Mouse (Mus musculus): ENCODE measurements around the gene Ncoa3. TPM values are rescaled to one million over a fixed set of nuclear protein-coding genes. Genes with fewer than 3 reads are reported as not detected.
A peak's percentile ranks its signal among the peaks of the same experiment; 100 is the strongest.
"Not testable (repeated sequence)": the region's sequence is repeated elsewhere in the genome, so short reads cannot be mapped to it uniquely, and the experiment has no call there.

The Ncoa3 gene
- 9.2 and 13.4 TPM in 2 replicates for total RNA-seq (2015; ENCODE audit: low replicate concordance)
- total RNA-seq (2017; ENCODE audit: low replicate concordance) = 10.4 and 12.7 TPM in 2 replicates

GRCm38 (mm10) chr2:165992270-165993172, at the start of gene Ncoa3:
Gene Ncoa3 (plus strand): TSS chr2:165992636.
- peak; percentile 91 for ATAC-seq (replicated peaks; ENCODE audit: low FRiP score, poor library complexity, severe bottlenecking)

DNA sequence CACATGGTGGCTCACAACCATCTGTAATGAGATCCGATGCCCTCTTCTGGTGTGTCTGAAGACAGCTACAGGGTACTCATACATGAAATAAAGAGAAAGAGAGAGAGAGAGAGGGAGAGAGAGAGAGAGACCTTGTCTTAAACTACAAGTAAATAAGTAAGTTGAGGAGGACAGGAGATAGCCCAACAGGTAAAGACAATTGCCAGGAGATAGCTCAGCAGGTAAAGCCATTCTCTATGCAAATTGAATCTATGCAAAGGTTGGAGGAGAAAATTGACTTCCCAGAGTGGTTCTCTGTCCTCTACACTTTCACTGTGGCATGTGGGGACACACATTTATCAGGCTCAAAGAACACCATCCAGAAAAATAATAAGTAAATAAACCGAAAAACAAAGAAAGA, 49.3 kb upstream of the Ncoa3 start:
- no peak for ATAC-seq (replicated peaks; ENCODE audit: low FRiP score, poor library complexity, severe bottlenecking)

- peak; percentile 96 for ATAC-seq (replicated peaks; ENCODE audit: low FRiP score, poor library complexity, severe bottlenecking)
Observed at GRCm38 (mm10) chr2:165944576-165945351, 47.7 kb upstream of the Ncoa3 start.

GRCm38 (mm10) chr2:165946046-165946564, 46.3 kb upstream of the Ncoa3 start:
- no peak for ATAC-seq (replicated peaks; ENCODE audit: low FRiP score, poor library complexity, severe bottlenecking)

GRCm38 (mm10) chr2:165948007-165948406, 44.4 kb upstream of the Ncoa3 start:
- ATAC-seq (replicated peaks; ENCODE audit: low FRiP score, poor library complexity, severe bottlenecking) = no peak

- ATAC-seq (replicated peaks; ENCODE audit: low FRiP score, poor library complexity, severe bottlenecking) = not testable (repeated sequence)
Observed at GRCm38 (mm10) chr2:165948785-165949184, 43.7 kb upstream of the Ncoa3 start.

- ATAC-seq (replicated peaks; ENCODE audit: low FRiP score, poor library complexity, severe bottlenecking) = no peak
Observed at GRCm38 (mm10) chr2:165949719-165950118, 42.7 kb upstream of the Ncoa3 start.

DNA sequence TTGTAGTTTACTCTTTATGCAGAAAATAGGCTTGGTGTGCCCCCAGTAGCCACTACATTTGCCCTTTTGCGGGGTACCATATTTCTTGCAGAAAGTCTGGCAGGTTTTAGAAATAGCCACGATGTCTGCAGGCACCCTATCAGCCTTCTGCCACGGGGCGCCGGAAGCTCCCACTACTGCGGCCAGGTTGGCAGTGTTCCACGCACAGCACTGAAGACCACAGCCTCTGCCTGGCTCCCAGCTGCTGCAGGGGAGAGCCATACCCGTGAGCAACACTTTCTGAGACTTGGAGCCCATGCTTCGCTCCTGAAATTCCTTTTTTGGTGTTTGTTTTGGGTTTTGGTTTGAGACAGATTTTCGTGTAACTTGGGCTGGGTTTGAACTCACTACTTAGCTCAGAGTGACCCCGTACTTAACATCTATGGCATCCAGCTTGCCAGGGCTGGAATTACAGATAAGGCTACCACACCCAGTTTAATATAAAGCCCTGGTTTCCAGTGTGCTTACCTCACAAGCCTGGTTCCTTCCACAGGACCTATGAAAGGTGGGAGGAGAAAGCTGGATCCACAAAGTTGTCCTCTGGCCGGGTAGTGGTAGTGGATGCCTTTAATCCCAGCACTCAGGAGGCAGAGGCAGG, 40.9 kb upstream of the Ncoa3 start:
- ATAC-seq (replicated peaks; ENCODE audit: low FRiP score, poor library complexity, severe bottlenecking) = peak; percentile 42; the same call in 1 of the 2 replicates

- no peak; the same call in 1 of the 2 replicates for ATAC-seq (replicated peaks; ENCODE audit: low FRiP score, poor library complexity, severe bottlenecking)
Observed at GRCm38 (mm10) chr2:165954872-165955271, 37.6 kb upstream of the Ncoa3 start.

DNA sequence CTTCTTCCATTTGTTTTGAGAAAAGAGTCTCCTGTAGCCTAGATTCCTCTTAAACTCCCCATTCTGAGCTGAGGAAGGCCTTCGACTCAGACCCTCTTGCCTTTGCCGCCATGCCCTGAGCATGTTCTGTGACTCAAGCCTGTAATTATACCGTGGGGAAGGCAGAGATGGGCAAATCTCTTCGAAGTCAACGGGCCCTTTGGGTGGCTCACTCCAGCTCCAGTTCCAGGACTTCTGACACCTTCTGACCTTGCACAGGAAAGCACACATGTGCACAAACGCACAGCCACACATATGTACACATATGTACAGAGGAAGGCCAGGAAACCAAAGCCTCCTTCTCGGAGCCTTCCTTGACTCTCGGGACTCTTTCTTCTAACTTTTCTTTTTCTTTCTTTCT, 37.0 kb upstream of the Ncoa3 start:
- ATAC-seq (replicated peaks; ENCODE audit: low FRiP score, poor library complexity, severe bottlenecking) = no peak

DNA sequence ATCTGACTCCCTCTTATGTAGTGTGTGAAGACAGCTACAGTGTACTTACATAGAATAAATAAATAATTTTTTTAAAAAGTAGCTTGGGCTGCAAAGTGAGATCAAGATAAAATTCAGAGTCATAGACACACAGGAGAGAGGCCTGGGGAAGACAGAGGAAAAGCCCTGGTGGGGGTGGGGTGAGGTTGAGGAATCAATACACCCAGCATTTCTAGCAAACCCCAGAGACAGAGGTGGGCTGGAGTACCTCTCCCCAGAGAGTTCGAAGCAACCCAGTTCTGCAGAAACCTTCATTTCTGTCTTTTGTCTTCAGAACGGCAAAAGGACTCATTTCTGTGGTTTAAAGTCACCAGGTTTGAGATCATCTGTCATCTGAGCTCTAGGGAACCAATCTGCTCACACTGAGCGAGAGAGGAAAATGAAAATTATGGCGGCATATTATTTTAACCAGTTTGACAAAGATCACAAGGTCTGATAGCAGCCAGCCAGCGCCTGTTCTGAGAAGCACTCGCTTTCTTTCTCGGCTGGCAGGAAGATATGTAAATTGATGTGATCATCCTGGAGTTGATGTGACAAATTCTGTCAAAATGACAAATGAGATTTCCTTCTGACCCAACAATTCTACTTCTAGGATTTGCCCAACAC, 36.2 kb upstream of the Ncoa3 start:
- no peak for ATAC-seq (replicated peaks; ENCODE audit: low FRiP score, poor library complexity, severe bottlenecking)

DNA sequence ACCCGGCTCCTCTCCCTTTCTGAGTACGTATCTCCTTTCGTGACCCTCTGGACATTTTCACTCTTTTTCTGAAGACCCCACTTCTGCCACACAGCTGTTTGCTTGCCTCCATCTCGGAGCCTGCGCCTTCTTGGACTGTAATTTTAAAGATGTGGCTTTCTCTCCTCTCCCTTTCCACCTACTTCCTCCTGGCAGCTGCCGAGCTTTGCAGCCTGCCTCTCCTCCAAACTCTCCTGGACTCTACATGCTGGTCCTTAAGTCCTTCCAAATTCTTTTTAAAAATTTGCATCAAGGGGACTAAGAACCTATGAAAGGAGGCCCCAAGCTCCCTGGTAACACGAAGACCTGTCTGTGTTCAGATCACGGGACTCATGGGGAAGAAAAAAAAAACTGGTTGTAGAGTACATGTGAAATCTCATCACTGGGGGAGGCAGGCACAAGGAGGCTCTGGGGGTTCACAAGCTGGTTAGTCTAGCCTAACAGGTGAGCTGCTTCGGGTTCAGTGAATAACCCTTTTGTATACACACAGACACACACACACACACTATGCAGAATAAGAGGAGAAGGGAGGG, 35.1 kb upstream of the Ncoa3 start:
- ATAC-seq (replicated peaks; ENCODE audit: low FRiP score, poor library complexity, severe bottlenecking) = no peak

DNA sequence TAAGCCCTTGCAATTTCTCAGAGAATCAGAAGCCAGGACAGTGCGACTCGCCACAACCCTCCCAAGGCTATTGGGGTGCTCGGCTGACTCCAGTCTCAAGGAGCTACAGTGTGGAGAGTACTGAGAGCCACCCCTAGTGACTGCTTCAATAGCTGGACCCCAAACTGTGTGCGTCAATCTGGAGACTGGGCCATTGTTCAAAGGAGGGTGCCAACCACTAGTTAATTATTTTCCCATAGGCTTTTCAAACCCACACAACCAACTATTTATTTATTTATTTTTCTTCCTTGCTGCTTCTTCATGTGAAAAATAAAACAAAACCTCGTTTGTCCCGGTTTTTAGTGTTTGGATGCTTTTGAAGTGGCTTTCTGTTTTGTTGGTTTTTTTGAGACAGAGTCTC, 33.9 kb upstream of the Ncoa3 start:
- no peak for ATAC-seq (replicated peaks; ENCODE audit: low FRiP score, poor library complexity, severe bottlenecking)

DNA sequence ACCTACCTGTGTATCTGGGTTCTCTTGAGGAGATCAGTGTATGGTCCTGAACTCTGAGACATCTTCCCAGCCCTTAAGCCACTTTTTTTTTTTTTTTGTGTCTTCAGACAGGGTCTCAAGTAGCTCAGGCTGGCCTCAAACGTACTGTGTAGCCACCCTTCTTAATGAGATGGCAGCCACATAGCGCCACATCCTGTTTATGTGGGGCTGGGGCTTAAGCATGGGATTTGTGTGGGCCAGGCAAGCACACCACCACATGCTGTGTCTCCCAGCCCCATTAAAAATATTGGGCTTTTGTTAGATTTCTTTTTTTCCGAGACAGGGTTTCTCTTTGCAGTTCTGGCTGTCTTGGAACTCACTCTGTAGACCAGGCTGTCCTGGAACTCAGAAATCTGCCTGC, 31.7 kb upstream of the Ncoa3 start:
- ATAC-seq (replicated peaks; ENCODE audit: low FRiP score, poor library complexity, severe bottlenecking) = no peak

DNA sequence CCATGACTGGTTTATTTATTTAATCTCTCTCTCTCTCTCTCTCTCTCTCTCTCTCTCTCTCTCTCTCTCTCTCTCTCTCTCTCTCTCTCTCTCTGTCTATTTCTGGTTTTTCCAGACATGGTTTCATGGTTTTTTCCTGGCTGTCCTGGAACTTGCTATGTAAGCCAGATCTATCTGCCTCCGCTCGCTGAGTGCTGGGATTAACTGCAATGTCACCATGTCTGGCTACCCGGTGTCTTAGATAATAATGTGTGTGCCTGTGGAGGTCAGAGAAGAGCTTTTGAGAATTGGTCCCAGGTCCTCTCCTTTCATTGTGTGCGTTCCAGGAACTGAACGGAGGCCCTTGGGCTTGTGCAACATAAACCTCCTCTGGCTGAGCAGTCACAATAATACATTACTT, 29.6 kb upstream of the Ncoa3 start:
- no peak for ATAC-seq (replicated peaks; ENCODE audit: low FRiP score, poor library complexity, severe bottlenecking)

DNA sequence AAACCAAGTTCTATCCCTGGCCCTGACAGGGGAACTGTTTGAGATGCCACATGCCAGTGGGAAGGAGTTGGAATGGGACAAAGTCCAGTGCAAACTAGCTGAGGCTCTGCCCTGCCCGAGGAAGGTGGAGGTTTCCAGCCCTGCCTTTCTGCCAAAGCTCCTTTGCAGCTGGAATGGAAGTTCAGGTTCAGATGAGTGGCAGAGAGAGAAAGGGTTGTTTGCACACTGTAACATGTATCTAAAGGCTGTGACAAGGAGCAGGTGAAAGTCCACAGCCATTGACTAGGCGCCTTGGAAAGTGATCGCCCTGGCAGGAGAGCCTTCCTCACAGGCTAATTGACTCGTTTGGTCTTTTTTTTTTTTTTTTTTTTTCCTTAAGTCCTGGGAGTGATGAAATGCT, 28.3 kb upstream of the Ncoa3 start:
- ATAC-seq (replicated peaks; ENCODE audit: low FRiP score, poor library complexity, severe bottlenecking) = no peak

DNA sequence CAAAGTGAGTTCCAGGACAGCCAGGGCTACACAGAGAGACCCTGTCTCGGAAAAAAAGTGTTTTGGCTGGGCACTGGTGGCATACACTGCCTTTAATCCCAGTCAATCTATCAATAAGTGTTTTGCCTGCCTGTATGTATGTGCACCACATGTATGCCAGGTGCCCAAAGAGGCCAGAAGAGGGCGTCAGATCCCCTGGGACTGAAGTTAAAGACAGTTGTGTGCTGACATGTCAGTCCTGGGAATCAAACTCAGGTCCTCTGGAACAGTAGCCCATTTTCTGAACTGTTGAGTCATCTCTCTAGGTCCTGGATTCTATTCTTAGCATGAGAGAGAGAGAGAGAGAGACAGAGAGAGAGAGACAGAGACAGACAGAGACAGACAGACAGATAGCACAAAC, 25.4 kb upstream of the Ncoa3 start:
- ATAC-seq (replicated peaks; ENCODE audit: low FRiP score, poor library complexity, severe bottlenecking) = no peak

DNA sequence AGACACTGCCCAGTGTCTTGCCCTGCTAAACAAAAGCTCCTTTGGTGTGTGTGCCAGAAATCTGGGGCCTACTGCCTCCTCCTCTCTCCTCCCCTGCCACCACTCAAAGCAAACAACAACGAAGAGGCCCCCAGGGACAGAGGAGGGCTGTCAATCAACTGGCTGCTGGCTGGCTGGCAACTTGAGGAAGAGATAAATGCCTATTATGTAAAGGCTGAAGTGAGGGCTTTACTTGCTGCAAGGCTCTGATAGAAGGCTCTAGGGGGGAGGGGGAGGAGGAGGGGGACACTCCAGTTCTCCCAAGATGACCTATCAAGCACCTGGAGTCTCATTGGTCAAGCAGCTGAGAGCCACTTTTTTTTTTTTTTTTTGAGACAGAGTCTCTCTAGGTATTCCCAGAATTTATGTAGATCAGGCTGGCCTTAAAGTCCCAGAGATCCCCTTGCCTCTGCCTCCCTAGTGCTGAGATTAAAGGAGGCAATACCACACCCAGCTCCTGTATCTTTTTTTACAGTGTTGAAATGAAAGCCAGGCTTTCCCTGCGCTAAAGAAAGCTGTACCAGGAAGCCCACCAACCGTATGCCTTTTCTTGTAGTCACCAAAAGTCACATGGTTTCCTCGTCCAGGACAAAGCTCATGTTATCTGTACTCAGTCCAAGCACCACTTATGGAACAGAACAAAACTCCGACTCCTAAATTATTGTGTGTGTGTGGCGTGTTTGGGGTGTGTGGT, 24.4 kb upstream of the Ncoa3 start:
- ATAC-seq (replicated peaks; ENCODE audit: low FRiP score, poor library complexity, severe bottlenecking) = no peak

DNA sequence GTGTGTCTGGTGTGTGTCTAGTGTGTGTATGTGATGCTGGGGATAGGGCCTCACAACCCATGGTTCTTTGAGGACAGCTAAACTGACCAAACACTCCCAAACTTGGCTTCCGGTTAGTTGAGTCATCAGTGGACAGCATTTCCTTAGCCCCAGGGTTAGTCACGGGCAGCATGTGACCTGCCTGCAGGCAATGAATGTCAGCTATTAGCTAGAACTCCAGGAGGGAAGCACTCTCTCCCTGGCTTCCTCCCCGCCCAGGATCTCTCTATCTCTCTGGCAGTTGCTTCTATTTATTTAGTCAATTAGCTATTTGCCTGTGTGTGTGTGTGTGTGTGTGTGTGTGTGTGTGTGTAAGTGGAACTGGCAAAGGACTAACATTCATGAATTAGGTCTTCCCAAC, 23.6 kb upstream of the Ncoa3 start:
- ATAC-seq (replicated peaks; ENCODE audit: low FRiP score, poor library complexity, severe bottlenecking) = no peak

All from erythroblast, adult 5-6 weeks (primary cell).